Mouse (Mus musculus) embryonic fibroblast, embryonic 13.5 days (primary cell): ENCODE data around the gene Hnrnpa3. TPM values are rescaled to one million over a fixed set of nuclear protein-coding genes. Genes with fewer than 3 reads are reported as not detected.
A peak's percentile ranks its signal among the peaks of the same experiment; 100 is the strongest.
"Not testable (repeated sequence)": the region's sequence is repeated elsewhere in the genome, so short reads cannot be mapped to it uniquely, and the experiment has no call there.

Experiments
- H3K27ac ChIP-seq: 2 replicates; pipeline ENCODE4 v1.5.1; 2012; ENCODE audit warnings: low read length, control low read depth, inconsistent platforms; ENCODE audit not compliant: insufficient read depth
- H3K4me1 ChIP-seq: 2 replicates; pipeline ENCODE4 v1.6.1; 2011; ENCODE audit warnings: low read length; ENCODE audit not compliant: control insufficient read depth, insufficient read depth
- H3K4me3 ChIP-seq: 2 replicates; pipeline ENCODE4 v1.5.1; 2011; ENCODE audit warnings: mild to moderate bottlenecking, control low read depth, low read length; ENCODE audit not compliant: insufficient read depth
- CTCF ChIP-seq: IDR thresholded peaks from 2 replicates; pipeline ENCODE4 v1.5.1; 2011; ENCODE audit warnings: mild to moderate bottlenecking, control low read depth, low read length, moderate library complexity, borderline replicate concordance; ENCODE audit not compliant: insufficient read depth
- POLR2A ChIP-seq: IDR thresholded peaks from 2 replicates; pipeline ENCODE4 v1.6.1; 2011; ENCODE audit warnings: low read depth, mild to moderate bottlenecking, control low read depth, low read length, moderate library complexity
- polyA plus RNA-seq: library from polyadenylated mRNA; stranded (reverse); fragments of >200 nt; gene quantifications from 2 replicates; pipeline ENCODE4 v1.2.4, GENCODE M21; 2011; ENCODE audit warnings: low read depth; ENCODE audit not compliant: missing spikeins, insufficient read length

The Hnrnpa3 gene
- polyA plus RNA-seq, 1 experiment: 279 TPM

GRCm38 (mm10) chr2:75621873-75622654 lies 37.0 kb upstream of the Hnrnpa3 start:
- Histone ChIP-seq H3K4me3 (no peak overlapping the region), H3K4me1 (peaks cover 3% of the 10 kb centered on the region; the same call in 1 of the 2 replicates), H3K27ac (no peak overlapping the region)
- TF ChIP-seq POLR2A (no peak), CTCF (no peak)

- Histone ChIP-seq H3K27ac (no peak overlapping the region), H3K4me3 (no peak overlapping the region), H3K4me1 (0 out of 2 replicates have a peak, but pooled peaks cover 3% of the 10 kb centered on the region)
- no peak for TF ChIP-seq POLR2A
- TF ChIP-seq CTCF: no peak
Observed at GRCm38 (mm10) chr2:75625086-75625485, 34.0 kb upstream of the Hnrnpa3 start.

DNA sequence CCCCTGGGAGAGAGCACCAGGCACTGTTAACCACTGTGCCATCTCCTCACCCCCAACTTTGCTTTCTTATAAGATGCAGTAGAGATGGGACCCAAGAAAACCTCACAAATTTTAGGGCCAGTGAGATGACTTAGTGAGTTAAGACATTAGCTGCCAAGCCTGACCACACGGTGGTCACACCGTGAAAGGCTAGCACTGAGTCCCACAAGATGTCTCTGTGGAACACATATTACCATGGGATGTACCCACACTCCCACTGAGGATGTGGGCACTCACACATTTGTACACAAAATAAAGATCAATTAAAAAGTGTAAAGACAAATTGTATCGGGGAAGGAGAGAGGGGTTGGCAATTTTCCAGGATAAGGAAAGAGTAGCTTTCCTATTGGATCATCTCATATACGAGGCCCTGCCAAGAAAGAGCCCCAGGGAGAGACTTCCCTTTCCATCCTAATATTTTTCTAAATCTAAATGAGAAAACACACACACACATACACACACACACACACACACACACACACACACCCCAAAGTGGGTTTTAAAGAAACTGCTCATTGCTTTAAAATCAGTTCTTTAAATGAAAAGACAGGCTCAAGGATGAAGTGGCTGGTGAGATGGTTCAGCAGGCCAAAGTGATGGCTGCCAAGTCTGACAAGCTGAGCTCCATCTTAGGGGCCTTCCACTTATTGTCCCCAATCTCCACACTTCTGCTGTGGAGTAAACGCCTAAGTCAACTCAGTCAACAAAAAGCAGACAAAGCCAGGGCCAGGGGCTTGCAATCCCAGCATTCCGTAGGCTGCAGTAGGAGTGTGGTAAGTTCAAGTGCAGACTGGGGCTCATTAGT lies 32.2 kb upstream of the Hnrnpa3 start:
- H3K27ac ChIP-seq: no peak overlapping the region
- TF ChIP-seq CTCF (no peak), POLR2A (no peak)
- H3K4me1 ChIP-seq: 0 out of 2 replicates have a peak, but pooled peaks cover 5% of the 10 kb centered on the region
- no peak overlapping the region for H3K4me3 ChIP-seq

DNA sequence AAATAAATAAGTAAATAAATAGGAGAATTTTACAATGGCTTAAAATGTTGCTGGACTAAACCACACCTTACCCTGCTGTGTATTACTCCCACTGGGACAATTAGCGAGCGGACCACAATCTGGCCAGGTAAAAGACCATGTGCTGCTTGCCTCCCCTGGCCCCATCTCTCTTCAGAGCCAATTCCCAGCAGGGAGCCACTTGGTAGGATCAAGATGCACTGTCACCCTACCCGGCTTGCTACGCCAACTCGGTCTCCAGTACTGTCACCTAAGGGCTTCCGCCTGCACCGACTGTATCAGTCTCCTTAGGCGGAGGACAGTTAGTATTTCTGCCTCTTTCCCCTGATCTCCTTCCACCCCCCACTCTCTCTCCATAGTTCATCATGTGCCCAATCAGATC lies 30.6 kb upstream of the Hnrnpa3 start:
- H3K27ac ChIP-seq: no peak overlapping the region
- H3K4me3 ChIP-seq: no peak overlapping the region
- TF ChIP-seq POLR2A: no peak
- TF ChIP-seq CTCF: no peak
- H3K4me1 ChIP-seq: 0 out of 2 replicates have a peak, but pooled peaks cover 2% of the 10 kb centered on the region

- peak overlapping the region; percentile 75 for H3K27ac ChIP-seq
- TF ChIP-seq CTCF (no peak), POLR2A (no peak)
- 0 out of 2 replicates have a peak, but pooled peaks cover 2% of the 10 kb centered on the region for H3K4me1 ChIP-seq
- no peak overlapping the region for H3K4me3 ChIP-seq
Observed at GRCm38 (mm10) chr2:75631421-75631820, 27.6 kb upstream of the Hnrnpa3 start.

DNA sequence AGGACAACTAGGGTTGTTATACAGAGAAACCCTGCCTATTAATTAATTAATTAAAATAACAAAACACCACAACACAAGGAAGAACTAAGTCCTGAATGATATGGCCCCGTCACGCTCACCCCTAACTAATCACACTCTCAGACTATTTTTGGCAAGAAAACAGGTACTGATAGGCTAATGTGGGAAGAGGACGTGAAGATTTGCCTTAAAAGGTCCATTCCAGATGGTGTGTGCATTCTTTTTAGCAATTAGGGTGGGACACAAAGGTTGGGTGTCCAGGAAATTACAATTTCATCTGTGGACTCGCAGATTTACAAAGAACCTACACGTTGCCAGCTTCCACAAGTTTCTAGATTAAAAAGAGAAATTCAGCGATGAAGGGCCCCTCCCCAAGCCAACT lies 27.0 kb upstream of the Hnrnpa3 start:
- H3K27ac ChIP-seq: no peak overlapping the region
- 0 out of 2 replicates have a peak, but pooled peaks cover 2% of the 10 kb centered on the region for H3K4me1 ChIP-seq
- TF ChIP-seq POLR2A (no peak), CTCF (no peak)
- no peak overlapping the region for H3K4me3 ChIP-seq

GRCm38 (mm10) chr2:75632721-75633181 lies 26.3 kb upstream of the Hnrnpa3 start:
- H3K4me1 ChIP-seq: 0 out of 2 replicates have a peak, but pooled peaks cover 2% of the 10 kb centered on the region
- H3K27ac ChIP-seq: no peak overlapping the region
- TF ChIP-seq POLR2A: no peak
- no peak overlapping the region for H3K4me3 ChIP-seq

GRCm38 (mm10) chr2:75633381-75633780 lies 25.7 kb upstream of the Hnrnpa3 start:
- H3K27ac ChIP-seq: no peak overlapping the region
- no peak for TF ChIP-seq POLR2A
- TF ChIP-seq CTCF: no peak

GRCm38 (mm10) chr2:75633784-75634183 lies 25.3 kb upstream of the Hnrnpa3 start:
- H3K4me1 ChIP-seq: 0 out of 2 replicates have a peak, but pooled peaks cover 2% of the 10 kb centered on the region
- no peak overlapping the region for H3K4me3 ChIP-seq
- no peak for TF ChIP-seq POLR2A
- no peak for TF ChIP-seq CTCF
- H3K27ac ChIP-seq: no peak overlapping the region

More at GRCm38 (mm10) chr2:75633381-75633780, 25.7 kb upstream of the Hnrnpa3 start:
- 0 out of 2 replicates have a peak, but pooled peaks cover 2% of the 10 kb centered on the region for H3K4me1 ChIP-seq
- H3K4me3 ChIP-seq: no peak overlapping the region

GRCm38 (mm10) chr2:75634431-75634830 lies 24.6 kb upstream of the Hnrnpa3 start:
- H3K27ac ChIP-seq, H3K4me1 ChIP-seq, H3K4me3 ChIP-seq: not testable (repeated sequence)
